Mouse (Mus musculus) megakaryocyte-erythroid progenitor cell, adult 5-6 weeks (primary cell): ENCODE results near the gene Rab15. TPM values are rescaled to one million over a fixed set of nuclear protein-coding genes. Genes with fewer than 3 reads are reported as not detected.
A peak's percentile ranks its signal among the peaks of the same experiment; 100 is the strongest.

Experiments used
- ATAC-seq: replicated peaks from 2 replicates; pipeline ENCODE4 v1.8.0; 2016; ENCODE audit warnings: mild to moderate bottlenecking, inconsistent platforms; ENCODE audit not compliant: severe bottlenecking, poor library complexity, low FRiP score, low TSS enrichment
- total RNA-seq, 2 experiments: library from RNA; stranded (forward) in 1 of 2; stranded (reverse) in 1 of 2; fragments of 200-1000, 215-1000 nt in 1 of 2; fragments of >200 nt in 1 of 2; fragmentation: Nextera tagmentation in 1 of 2; gene quantifications; 2 replicates each; pipeline ENCODE4 v1.2.3; 2014 to 2017

Gene Rab15
- total RNA-seq, 2 experiments from 2014 or later, result not detected

- no peak for ATAC-seq
These were observed 2.1 kb downstream of the Rab15 start for GRCm38 (mm10) chr12:76820615-76821014.

GRCm38 (mm10) chr12:76819816-76820215 lies 2.9 kb downstream of the Rab15 start:
- no peak for ATAC-seq

DNA sequence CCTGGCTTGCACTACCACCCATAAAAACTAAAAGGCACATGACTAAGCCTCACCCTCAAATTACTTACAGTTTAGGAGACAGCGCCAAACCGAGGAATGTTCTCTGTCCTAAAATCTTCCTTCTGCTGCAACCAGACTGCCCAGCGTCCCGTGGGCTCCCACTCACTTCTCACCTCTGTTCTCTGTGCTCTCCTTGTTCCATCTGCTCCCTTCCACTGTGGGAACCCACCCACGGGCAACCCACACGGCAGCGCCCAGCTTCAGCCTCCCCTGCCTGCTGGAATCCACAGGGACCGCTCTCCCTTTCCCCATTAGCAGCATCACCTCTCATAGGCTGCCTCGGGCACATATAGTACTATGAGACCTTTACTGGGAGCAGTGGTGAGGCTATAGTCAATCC lies 3.8 kb downstream of the Rab15 start:
- no peak for ATAC-seq

GRCm38 (mm10) chr12:76818120-76818519 lies 4.6 kb downstream of the Rab15 start:
- no peak for ATAC-seq

GRCm38 (mm10) chr12:76817176-76817575 lies 5.5 kb downstream of the Rab15 start:
- no peak for ATAC-seq

DNA sequence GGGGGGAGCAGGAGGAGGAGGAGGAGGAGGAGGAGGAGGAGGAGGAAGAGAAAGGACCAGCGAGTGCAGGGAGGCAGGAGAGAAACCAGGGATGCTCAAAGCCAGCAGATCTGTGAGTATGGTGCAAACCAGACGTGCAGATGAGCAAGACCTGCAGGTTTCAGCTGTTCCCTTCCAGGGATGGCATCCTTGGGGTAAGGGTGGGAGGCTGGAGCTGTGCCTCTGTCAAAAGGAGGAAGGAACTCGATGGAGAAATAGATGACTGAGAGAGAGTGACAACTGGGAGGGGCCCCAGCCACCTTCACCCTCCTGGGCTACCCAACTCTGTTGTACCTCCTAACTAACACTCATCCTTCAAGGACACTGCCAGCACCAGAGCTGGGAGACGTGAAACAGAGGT lies 6.0 kb downstream of the Rab15 start:
- ATAC-seq, result no peak

GRCm38 (mm10) chr12:76814120-76814519 lies 8.6 kb downstream of the Rab15 start:
- ATAC-seq, result no peak

DNA sequence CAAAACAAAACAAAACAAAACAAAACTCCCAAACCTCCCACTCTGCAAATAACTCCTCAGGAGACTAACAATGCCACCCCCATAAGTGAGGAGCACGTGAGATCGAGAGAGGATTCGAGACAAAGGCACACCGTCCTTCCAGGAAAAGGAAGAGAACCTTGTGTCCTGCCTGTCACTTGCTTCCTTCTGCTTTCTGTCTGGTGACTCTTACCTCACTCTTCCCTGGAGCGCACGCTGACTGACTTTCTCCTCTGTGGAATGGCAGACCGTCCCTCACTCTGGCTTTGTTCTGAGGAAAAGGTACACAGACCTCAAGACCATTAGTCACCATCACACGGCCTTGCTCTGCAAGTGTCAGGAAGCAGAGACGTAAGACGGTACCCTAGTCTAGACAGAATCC lies 9.2 kb downstream of the Rab15 start:
- ATAC-seq, result no peak

- ATAC-seq, result no peak
These were observed 11.7 kb downstream of the Rab15 start for GRCm38 (mm10) chr12:76811006-76811405.

DNA sequence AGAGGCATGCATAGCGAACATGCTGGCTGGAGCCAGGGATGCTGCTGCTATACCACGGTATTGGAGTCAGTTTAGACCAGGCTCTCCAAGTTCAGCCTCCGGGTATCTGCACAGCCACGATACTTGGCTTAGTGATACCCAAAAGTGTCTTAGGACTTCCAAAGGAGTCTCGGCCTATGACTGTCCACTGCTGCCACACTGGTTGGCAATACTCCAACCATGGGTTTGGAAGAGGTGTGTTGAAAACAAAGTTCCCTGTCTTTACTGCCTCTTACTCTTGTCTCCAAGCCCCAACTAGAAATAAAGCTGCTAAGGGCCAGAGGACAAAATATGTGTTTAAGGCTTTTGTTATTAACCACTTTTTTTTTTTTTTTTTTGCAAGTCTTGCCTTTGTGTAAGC lies 12.2 kb downstream of the Rab15 start:
- ATAC-seq, result no peak

- ATAC-seq, result no peak
These were observed 14.9 kb downstream of the Rab15 start for GRCm38 (mm10) chr12:76807796-76808195.

DNA sequence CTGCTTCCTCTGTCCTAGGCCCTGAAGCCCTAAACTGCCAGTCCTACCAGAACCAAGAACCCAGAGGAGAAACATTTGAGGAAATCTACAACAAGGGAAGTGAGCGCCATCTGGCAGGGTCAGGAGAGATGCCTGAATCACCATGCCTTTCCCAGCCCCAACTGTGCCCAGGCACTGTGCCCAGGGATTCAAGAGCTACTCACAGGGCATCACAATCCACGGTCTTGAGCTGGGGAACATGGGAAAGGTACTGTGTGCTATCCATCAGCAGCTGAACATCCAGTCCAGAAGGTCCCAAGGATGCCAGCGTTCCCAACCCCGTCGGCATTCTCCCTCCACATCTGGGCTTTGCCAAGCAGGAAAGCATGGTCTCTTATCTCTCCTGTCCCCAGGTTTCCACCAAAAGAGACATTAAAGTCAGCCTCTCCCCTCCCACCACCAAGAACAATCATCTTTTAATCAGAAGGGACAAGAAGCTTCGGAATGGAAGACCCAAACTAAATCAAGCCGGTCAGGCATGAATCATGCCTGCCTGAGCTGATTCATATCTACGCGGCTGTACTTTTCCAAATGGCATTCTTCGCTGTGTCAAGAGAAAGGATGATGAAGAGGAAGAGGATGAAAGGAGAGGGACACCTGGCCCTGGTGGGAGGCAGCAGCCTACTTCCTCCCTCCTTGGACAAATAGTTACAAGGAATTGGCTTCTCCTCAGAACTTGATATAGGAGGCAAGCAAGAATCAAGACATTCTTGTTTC lies 17.5 kb downstream of the Rab15 start:
- no peak for ATAC-seq

DNA sequence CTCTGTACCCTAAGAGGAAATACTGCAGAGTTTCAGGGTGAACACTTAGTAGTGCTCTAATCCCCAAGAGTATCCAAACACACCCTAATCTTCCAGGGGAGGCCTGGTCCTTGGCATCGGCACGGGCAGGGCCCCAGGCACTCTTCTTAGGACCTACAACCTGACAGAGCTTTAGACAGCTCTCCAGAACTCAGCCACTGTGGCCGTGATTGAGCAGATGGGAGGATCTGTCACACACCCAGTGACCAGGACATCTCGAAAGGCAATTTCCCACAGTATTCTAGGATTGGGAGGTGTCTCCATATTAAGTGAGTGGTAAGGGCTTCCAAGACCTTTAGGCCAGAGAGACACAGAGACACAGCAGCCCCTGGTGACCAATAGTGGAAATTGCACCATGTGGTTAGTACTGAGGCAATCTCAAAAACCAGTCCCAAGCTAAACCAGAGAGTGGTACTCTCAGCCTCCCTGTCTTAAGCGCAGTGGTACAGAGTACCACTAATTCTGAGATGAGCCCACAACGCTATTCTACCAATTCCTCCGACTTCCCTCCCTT lies 18.9 kb downstream of the Rab15 start:
- ATAC-seq, result peak; percentile 85

DNA sequence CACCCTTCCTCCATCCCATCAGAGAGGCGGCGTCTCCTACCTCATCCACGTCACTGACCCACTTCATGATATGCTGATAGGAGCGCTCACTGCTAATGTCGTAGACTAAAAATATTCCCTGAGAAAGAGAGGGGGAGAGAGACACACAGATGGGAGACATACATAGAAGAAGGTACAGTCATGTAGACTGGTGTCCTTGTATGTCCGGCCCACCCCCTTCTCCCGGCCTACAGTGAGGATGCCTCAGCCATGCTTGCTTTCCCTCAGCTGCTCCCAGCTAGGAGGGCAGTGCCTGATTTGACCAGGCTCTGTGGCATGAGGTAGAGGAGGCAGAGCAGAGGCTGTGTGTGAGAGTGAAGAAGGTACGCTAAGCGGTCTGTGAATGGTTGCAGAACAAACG lies 19.7 kb downstream of the Rab15 start:
- no peak for ATAC-seq

DNA sequence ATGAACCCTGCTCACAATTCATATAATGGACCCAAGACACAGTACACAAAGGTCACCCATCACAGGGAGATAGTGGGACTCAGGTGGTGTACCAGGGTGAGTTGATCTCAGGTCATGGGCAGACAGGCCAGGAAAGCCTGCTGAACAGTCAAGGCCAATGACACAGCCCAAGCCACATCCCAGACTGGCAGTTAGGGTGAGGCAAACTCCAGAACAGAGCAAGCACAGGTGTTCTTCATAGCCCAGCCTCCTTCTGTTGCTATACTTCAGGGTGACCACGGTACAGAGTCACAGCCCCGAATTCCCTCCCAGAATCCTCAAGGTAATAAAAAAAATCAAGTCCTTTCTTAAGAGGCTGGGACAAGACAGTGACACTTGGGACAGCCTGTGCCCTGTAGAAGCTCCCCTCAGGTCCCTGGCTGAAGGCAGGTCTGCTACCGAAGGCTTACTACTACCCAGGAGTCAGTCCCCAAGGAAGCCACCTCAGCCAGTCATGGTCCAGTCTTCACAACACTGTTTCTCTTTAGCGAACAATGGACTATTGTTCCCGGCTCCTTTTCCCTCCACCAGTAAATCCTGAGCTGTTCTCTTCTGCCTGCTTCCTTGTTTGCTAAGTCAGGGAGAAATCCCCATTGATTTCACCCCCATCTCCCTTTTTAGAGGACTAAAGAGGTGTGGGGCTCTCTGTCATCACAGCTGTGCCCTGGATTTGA lies 24.5 kb downstream of the Rab15 start:
- no peak for ATAC-seq

DNA sequence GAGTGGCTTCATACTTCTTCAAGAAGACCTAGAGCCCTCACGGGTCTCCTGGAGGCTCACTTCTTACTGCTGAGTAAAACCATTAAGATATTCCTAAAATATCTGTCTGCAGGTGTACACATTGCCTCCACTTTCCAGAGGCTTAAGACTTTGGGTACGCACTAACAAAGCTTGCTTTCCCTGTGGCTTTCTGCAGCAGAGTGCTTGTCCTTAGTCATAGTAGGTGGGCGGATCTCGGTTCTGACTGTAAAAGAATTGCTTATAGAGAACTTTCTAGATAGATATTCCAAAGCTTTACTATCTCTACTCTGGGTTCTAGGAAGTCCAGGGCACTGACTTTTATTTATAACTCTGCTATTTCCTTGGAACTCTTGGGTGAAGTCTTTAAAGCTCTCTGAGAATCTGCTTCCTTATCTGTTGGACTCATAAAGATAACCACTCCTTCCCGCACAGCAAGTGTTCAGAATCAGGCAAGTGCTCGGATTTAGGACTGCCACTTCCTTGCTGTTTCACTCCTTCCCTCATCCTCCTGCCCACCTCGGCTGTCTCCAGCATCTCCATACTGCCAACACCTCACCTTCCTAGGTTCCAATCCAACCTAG lies 25.7 kb downstream of the Rab15 start:
- no peak for ATAC-seq

DNA sequence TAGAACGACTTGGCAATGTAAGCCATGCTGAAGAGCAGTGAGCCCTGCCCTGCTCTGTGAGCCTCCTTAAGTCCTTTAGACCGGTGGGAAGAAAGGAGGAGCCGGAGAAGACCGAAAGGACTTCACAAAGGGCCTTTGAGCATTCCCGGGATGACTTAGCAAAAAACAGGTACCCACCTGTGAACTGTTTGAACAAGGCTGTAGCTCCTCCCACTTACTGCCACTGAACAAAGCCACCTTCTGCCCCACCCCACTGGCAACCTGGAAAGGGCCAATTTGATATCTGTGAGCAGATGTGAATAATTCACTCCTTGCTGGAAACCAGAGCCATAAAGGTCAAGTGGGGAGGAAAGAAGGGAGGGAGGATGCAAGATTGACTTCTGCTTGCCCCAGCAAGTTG lies 27.4 kb downstream of the Rab15 start, which contains the start of gene Gpx2:
Gene Gpx2 (minus strand): TSS at position 205 of the 400 bp plus-strand sequence.
- ATAC-seq, result no peak

GRCm38 (mm10) chr12:76792540-76792939 lies 30.2 kb downstream of the Rab15 start:
- ATAC-seq, result peak; percentile 54; the same call in 1 of the 2 replicates

DNA sequence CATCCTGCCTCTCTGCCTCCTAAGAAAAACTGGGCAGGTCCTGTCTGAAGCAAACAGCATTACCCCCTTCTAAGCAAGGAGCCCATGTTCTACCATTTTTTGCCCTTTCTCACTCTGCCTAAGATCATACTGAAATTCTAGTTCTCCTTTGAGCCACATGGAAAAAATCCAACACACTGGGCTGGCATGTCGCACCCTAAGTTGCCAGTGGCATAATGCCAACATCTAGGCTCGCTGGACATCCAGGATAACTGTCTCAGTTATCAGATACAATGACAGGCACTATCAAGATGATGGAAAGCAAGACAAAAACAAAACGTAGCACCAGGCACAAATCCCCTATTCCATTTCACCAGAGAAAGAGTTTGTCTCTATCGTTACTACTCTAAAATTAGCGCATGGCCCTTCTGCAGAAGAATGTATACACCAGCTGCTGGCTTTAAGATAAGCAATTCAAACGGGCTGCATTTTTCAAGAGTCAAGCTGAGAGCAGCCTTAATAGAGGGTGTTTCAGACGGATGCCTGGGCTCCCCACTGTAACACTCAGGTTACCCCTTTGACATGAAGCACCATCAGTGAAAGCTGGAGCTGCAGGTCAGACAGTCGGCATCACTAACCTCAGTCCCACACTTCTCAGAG lies 32.1 kb downstream of the Rab15 start:
- ATAC-seq, result peak; percentile 72
